Mouse (Mus musculus) ovary, adult 18-20 months (tissue): ENCODE results near the gene Gna11.

Experiments
- DNase-seq: peaks from one replicate; pipeline ENCODE4 v3.0.0; 2022; ENCODE audit warnings: low spot score, mixed read lengths

Gene Gna11

DNA sequence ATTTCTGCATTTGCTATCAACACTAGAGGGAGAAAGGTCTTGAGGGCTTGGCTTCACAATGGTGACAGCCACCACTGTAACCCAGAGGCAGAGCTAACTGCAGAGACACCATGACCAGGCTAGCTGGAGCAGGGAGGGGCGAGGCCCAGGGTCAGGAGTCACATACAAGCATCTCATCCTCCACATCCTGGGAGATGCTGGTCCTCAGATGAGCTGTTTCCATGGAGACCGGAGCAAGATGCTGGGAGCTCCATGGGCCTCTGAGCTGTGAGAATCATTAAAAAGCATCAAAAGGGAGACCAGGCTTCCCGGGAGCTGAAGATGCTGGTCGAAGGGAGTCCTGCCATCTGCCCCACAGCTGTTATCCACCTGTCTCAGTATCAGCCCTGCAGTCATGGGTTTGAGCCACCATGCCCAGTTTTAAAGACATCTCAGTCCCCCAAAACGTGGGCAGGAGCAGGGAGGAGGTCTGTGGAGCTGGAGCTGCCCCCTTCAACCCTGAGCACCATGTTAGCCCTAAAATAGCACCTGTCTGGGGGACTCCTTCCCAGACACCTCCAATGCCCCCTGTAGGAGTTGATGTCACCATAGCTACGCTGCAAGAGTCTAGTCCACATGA is 60.4 kb downstream of the Gna11 start:
- DNase-seq = no peak

DNA sequence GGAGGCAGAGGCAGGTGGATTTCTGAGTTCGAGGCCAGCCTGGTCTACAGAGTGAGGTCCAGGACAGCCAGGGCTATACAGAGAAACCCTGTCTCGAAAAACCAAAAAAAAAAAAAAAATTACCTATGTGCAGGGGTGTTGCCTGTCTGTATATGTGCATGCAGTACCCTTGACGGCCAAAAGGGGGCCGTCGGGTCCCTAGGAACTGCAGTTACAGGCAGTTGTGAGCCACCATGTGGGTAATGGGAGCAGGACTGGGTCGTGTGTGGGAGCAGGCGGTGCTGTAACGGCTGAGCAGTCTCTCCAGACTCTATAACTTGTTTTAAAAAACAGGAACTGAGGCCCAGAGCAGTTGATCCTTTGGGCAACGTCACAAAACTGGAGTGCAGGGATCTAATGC is 61.0 kb downstream of the Gna11 start:
- no peak for DNase-seq

DNA sequence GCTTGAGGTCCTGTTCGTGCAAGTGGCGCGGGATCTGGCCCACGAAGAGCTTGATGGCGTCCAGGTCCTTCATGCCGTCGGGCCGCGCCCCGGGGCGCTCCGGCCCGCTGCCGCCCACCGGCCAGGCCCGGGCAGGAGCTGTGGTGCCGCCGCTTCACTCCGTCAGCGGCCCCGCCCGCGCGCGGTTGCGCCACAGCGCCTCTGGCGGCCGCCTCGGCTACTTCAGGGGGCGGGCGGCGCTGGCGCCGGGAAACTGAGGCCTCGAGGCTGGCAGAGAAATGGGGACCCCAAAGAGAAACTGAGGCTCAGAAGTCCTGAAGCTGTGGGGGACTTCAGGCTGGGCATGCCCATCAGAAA is 62.5 kb downstream of the Gna11 start, which contains the start of gene Celf5:
Gene Celf5 (minus strand): TSS at position 177 of the 357 bp plus-strand sequence.
- no peak for DNase-seq

DNA sequence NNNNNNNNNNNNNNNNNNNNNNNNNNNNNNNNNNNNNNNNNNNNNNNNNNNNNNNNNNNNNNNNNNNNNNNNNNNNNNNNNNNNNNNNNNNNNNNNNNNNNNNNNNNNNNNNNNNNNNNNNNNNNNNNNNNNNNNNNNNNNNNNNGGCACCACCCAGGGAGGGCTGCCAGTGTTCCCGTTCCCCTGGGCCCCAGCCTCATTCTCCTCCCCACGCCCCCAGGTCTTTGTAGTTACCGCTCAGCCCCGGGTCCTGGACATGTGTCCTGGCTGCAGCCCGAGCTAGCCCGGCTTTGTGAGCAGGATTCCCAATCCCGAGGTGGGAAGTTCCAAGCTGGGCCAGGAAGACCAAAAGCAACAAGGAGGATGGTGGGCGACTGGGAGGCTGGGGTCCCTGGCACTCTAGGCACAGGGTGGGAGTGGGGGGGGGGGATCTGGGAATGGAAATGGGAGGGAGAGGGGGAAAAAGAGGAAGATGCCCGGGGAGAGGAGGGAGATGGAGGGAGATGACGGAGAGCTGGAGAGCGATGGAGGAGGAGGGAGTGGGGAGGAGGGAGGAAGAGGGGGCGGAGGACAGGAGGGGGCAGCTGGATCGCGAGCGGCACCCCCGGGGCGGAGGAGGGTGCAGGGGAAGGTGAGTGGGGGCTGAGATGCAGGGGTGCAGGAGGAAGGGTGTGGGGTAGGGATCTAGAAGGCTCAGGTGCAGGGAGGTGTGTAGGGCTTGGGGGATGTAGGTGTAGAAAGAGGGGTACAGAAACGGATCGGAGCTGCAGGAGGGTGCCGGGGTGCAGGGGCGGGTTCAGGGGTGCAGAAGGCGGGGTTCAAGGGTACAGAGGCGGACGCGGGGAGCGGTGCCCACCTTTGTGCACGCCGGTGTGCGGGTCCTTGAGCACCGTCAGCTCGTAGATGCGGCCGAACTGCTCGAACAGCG is 63.1 kb downstream of the Gna11 start:
- DNase-seq = no peak
